Mouse (Mus musculus): ENCODE measurements around the gene Mydgf. TPM values are rescaled to one million over a fixed set of nuclear protein-coding genes. Genes with fewer than 3 reads are reported as not detected.
A peak's percentile ranks its signal among the peaks of the same experiment; 100 is the strongest.

Mydgf gene
- total RNA-seq (2014; fragmentation: Nextera tagmentation): 62.2 and 62.6 TPM in 2 replicates
- total RNA-seq (2017): 51.1 and 54.4 TPM in 2 replicates

- ATAC-seq (replicated peaks; ENCODE audit: poor library complexity, severe bottlenecking): peak; percentile 90
Observed at GRCm38 (mm10) chr17:56183658-56184103, at the start of gene Mydgf. Gene Mydgf, minus strand, starts transcription at chr17:56183920.

- no peak for ATAC-seq (replicated peaks; ENCODE audit: poor library complexity, severe bottlenecking)
Observed at GRCm38 (mm10) chr17:56233389-56233788, 49.7 kb upstream of the Mydgf start.

GRCm38 (mm10) chr17:56229943-56230342 is 46.2 kb upstream of the Mydgf start:
- ATAC-seq (replicated peaks; ENCODE audit: poor library complexity, severe bottlenecking): no peak

GRCm38 (mm10) chr17:56226566-56226965 is 42.8 kb upstream of the Mydgf start:
- no peak for ATAC-seq (replicated peaks; ENCODE audit: poor library complexity, severe bottlenecking)

GRCm38 (mm10) chr17:56224916-56225315 is 41.2 kb upstream of the Mydgf start:
- ATAC-seq (replicated peaks; ENCODE audit: poor library complexity, severe bottlenecking): peak; percentile 76

GRCm38 (mm10) chr17:56219805-56220204 is 36.1 kb upstream of the Mydgf start:
- ATAC-seq (replicated peaks; ENCODE audit: poor library complexity, severe bottlenecking): peak; percentile 73

GRCm38 (mm10) chr17:56219251-56219650 is 35.5 kb upstream of the Mydgf start:
- no peak for ATAC-seq (replicated peaks; ENCODE audit: poor library complexity, severe bottlenecking)

- ATAC-seq (replicated peaks; ENCODE audit: poor library complexity, severe bottlenecking): peak; percentile 92
Observed at GRCm38 (mm10) chr17:56218377-56219191, 34.9 kb upstream of the Mydgf start, which contains the start of gene Dpp9. Gene Dpp9, minus strand, starts transcription at chr17:56218905.

GRCm38 (mm10) chr17:56217670-56218069 is 34.0 kb upstream of the Mydgf start:
- no peak for ATAC-seq (replicated peaks; ENCODE audit: poor library complexity, severe bottlenecking)

- no peak for ATAC-seq (replicated peaks; ENCODE audit: poor library complexity, severe bottlenecking)
Observed at GRCm38 (mm10) chr17:56214229-56214628, 30.5 kb upstream of the Mydgf start.

- ATAC-seq (replicated peaks; ENCODE audit: poor library complexity, severe bottlenecking): peak; percentile 72
Observed at GRCm38 (mm10) chr17:56212676-56213075, 29.0 kb upstream of the Mydgf start.

- no peak for ATAC-seq (replicated peaks; ENCODE audit: poor library complexity, severe bottlenecking)
Observed at GRCm38 (mm10) chr17:56211090-56211489, 27.4 kb upstream of the Mydgf start.

GRCm38 (mm10) chr17:56208821-56209220 is 25.1 kb upstream of the Mydgf start:
- ATAC-seq (replicated peaks; ENCODE audit: poor library complexity, severe bottlenecking): no peak

GRCm38 (mm10) chr17:56207963-56208530 is 24.3 kb upstream of the Mydgf start:
- ATAC-seq (replicated peaks; ENCODE audit: poor library complexity, severe bottlenecking): no peak

GRCm38 (mm10) chr17:56206986-56207674 is 23.4 kb upstream of the Mydgf start:
- ATAC-seq (replicated peaks; ENCODE audit: poor library complexity, severe bottlenecking): no peak

GRCm38 (mm10) chr17:56206276-56206884 is 22.7 kb upstream of the Mydgf start:
- no peak for ATAC-seq (replicated peaks; ENCODE audit: poor library complexity, severe bottlenecking)

- ATAC-seq (replicated peaks; ENCODE audit: poor library complexity, severe bottlenecking): no peak
Observed at GRCm38 (mm10) chr17:56203729-56204128, 20.0 kb upstream of the Mydgf start.

- no peak for ATAC-seq (replicated peaks; ENCODE audit: poor library complexity, severe bottlenecking)
Observed at GRCm38 (mm10) chr17:56202476-56202875, 18.8 kb upstream of the Mydgf start.

- ATAC-seq (replicated peaks; ENCODE audit: poor library complexity, severe bottlenecking): 0 out of 2 replicates have a peak, but pooled peaks have one; percentile 18
Observed at GRCm38 (mm10) chr17:56201642-56202041, 17.9 kb upstream of the Mydgf start.

- ATAC-seq (replicated peaks; ENCODE audit: poor library complexity, severe bottlenecking): no peak
Observed at GRCm38 (mm10) chr17:56200586-56200985, 16.9 kb upstream of the Mydgf start.
